Mouse (Mus musculus): ENCODE measurements at regions not wholly inside any gene's neighbourhood (a gene's known extent, or its start where the extent isn't known, plus 50 kb on each side); places are given as distances from the start of the nearest gene placed in this dataset.

DNA sequence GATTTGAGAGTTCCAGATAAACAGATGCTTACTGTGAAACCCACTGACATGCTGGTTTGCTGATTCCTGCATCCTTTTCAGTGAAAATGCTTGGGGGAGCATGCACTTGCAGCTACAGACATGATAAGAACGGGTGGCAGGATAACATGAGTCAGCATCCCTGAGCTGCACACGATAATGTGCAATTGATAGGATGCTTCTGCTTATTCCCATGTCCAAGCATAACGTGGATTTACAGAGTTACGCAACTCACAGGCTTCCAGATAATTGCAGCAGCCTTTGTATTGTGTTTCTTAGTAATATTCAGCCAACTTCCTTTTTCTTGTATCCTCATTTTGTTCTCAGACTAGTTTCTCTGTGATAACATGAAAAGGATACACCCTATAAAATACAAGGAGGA, 245.7 kb downstream of the Flrt2 start:
- no peak for DNase-seq

DNA sequence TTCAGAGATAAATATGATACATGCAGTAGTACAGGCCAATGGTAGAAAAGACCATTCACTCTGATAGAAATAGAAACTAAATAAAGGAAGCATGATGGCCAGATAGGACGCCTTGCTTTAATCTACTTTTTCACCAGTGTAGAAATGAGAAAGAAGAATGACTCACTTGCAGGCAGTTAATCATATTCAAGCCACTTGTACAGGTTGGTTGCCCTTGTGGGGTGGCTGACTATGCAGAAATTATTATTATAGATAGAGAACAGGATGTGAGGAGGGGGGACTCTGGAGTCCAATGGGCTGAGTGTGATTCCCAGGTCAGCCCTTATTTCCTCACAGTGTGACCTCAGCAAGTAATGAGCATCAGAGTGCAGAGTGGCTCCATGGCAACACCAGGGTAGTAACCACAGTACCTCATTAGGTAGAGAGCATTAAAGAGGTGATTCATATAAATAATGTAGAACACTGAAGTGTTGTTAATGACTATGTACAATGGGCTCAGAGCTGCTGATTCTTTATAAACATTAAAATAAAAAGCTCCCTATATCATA, 248.5 kb downstream of the Flrt2 start:
- DNase-seq = no peak

DNA sequence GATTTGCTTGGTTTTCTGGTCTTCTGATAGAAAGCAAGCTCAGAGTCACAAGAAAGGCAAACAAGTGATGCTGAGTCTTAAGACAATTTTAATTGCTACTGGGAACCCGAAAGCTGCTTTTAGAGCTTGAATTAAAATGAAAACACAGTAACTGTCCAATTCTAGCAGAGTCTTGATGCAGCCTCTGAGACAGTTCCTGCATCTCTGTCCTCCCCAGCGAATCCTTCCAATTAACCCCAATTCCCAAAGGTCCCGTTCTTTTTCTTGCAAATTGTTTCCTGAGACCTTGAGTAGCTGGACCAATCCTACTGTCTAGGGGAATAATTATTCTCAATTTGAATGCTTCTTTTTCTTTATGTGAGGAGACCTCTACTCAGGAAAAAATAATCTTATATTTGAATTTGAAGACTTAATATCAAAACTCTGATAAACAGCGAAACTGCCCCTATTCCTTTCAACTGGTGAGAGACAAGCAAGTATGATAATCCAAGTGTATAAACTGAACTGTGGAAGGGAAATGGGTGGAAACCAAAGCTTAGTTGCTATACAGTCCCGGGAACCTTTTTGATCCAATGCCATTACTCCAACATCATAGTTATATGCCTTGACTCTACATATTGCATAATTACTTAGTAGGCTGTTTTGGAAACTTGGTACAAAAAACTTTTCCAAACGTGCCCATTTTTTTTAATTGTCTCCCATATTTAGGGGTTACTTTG, 267.9 kb downstream of the Flrt2 start:
- no peak for DNase-seq

- DNase-seq = no peak
Observed at GRCm38 (mm10) chr12:95960505-95960871, 268.5 kb downstream of the Flrt2 start.

- peak in 1 of 2 experiments; percentile 38 for DNase-seq
Observed at GRCm38 (mm10) chr12:95962817-95963216, 270.8 kb downstream of the Flrt2 start.

DNA sequence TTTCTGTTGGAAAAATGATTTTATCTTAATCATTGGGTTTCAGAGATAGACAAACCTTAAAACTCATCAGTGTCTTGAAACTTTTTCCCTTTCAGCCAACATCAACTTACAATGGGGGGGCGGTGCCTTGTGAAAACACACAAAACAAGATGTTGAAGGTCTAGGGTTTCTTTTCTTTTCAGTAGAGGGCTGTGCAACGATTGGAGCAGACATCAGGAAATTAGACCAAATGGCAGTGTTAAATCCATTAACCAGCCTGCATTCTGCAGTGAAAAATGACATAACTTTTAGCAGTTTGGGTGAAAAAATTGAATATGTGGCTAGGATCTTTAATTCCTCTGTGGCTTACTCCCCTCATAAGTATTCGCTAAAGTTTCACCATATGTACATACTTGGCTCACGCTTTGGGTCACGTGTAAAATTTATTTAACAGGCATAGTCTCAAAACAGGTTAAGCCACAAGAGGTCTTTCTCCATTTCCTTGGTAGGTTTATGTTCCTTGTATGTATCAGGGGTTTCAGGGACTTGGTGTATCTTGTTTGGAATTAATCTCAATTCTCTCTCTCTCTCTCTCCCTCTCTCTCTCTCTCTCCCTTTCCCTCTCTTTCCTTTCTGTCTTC, 296.8 kb downstream of the Flrt2 start:
- no peak for DNase-seq

GRCm38 (mm10) chr12:95994963-95995362, 302.9 kb downstream of the Flrt2 start:
- no peak for DNase-seq

DNA sequence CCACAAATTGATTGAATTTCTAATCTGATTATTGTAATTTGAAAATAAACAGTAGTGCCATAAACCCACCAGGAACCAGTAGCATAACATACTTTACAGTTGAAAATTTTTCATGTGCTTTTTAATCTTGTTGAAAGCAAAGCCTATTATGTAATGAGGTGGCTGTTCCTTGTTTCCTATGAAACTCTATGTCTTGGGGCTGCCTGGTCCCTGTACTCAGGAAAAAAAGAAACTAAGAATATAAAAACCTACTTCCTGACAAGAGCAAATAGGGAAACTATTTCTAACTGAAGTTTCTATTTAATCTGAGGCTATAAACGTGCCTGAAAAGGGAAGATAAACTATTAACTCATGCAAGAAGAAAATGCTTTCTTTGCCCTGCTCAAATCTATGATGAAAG, 338.2 kb downstream of the Flrt2 start:
- DNase-seq = no peak

DNA sequence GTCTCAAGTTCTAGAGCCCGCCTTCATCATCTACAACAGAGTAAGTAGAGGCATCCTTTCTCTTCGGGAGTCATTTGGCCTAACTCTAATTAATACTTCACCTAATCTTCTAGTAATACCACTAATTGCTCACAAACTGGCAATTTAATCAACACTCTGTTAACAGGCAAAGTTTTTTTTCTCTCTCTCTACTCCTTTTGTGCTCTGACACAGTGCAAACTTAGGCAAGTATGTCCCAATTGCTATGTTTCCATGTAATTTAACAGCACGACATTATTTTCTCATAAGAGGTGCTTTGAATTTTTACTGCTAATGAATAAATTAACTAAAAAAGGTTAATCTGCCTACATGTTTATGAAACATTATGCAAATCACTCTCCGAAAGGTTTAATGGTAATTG, 383.3 kb downstream of the Flrt2 start:
- no peak for DNase-seq

DNA sequence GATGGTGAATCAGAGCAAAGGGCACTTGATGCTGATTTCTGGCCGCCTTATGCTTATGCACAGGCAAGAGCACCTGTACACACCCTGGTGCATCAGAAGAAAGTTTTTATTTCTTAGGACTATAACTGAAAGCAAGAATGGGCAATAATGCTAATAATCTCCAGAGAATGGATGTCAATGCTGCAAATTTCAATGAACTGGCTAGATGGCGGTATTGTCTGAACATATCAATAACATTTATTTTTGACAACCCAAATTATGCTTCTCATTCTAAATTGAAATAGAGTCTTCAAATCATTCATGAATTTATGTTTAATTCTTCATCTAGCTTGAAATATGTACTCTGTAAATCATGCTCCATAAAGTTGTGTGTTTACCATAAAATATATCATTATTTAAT, 399.0 kb downstream of the Flrt2 start:
- DNase-seq = no peak

DNA sequence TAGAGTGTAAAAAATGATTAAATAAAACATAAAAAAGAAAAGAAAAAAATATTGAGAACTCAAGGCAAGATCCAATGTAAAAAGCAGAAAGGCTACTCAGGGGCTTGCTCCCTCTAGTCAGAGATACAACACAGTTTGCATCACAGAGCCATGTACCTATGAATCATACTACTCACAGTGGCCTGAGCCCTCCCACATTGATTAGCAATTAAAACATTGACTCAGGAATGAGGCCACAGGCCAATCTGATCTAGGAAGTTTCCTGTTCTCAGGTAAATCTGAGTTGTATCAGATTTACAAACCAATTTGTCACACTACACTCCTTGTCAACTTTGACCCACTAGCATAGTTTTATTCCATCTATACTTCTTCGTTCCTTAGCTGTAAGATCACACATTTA, 414.2 kb downstream of the Flrt2 start:
- no peak for DNase-seq

- no peak for DNase-seq
Observed at GRCm38 (mm10) chr12:96114727-96115379, 422.8 kb downstream of the Flrt2 start.

- no peak for DNase-seq
Observed at GRCm38 (mm10) chr12:96117553-96117952, 425.5 kb downstream of the Flrt2 start.

GRCm38 (mm10) chr12:96124156-96124931, 432.3 kb downstream of the Flrt2 start:
- no peak for DNase-seq

DNA sequence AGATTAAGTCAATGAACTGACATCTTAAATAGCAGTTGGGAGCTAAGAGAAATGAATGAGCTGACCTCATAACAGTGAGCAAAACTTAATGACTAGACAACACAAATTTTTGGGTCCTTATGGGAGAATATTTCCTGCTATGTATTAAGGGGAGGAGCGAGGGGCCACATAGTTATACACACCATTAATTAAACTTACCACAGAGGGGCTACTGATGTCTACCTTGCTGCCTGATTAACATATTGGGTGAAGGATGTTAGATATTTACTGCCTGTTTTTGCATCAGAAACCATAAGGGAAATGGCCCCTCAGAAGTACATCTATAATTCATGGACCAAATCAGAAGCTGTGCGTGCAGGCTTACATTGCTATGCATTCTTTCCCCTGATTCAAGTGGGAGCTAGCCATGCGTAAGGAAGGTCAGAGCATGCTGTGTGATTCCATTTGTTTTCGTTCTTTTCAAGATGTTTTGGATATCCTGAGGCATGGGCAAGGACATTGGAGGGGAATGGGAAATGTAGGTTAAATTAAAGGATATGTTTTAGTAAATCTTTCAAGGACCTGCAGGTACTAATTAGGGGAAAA, 437.9 kb downstream of the Flrt2 start:
- no peak for DNase-seq

GRCm38 (mm10) chr12:96130796-96131512, 438.9 kb downstream of the Flrt2 start:
- no peak for DNase-seq

GRCm38 (mm10) chr12:96134136-96134535, 442.1 kb downstream of the Flrt2 start:
- no peak for DNase-seq

- no peak for DNase-seq
Observed at GRCm38 (mm10) chr12:96141748-96142147, 449.7 kb downstream of the Flrt2 start.

- no peak for DNase-seq
Observed at GRCm38 (mm10) chr12:96154095-96154494, 462.1 kb downstream of the Flrt2 start.

DNA sequence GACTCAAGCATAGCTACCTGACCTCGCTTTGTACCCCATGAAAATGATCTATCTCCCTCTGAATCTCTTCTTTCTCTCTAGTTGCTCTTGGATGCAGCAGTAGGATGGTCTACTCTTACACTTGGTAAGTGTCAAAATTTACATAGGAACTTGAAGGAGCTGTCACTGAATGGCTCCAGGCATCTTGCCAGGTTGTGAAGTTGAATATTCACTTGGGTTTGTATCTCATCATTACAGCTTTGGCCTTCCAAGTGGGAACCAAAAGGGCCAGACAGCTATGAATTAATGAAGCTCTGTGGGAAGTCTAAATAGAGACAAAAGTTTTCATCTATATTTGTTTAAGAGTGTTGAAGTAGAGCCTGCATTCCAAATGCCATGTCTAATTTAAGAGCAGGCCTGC, 475.5 kb downstream of the Flrt2 start:
- no peak for DNase-seq

- DNase-seq = no peak
Observed at GRCm38 (mm10) chr12:96198928-96199327, 506.9 kb downstream of the Flrt2 start.

DNA sequence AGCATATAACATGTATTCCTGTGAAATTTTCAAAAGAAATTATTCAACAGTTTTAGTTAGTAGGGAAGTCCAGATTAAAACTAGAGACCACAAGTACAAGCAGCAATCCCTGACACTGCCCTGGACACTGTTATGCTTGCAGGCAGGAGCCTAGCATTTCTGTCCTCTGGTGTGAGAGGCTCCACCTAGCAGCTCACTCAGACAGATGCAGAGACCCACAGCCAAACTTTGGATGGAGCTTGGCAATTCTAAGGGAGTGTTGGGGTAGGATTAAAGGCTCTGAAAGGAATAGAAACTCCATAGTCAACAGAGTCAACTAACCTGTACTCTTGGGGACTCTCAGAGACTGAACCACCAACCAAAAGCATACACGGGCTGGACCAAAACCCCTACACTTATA, 509.8 kb downstream of the Flrt2 start:
- DNase-seq = no peak
